Mouse (Mus musculus) midbrain, embryonic 15.5 days (tissue): ENCODE results near the gene Dync1i2. TPM values are rescaled to one million over a fixed set of nuclear protein-coding genes. Genes with fewer than 3 reads are reported as not detected.

Source experiments
- ATAC-seq: fragments of 200-750 bp; cut with Nextera tagmentation; replicated peaks from 2 replicates; pipeline ENCODE4 v1.8.0; 2017; ENCODE audit warnings: moderate TSS enrichment
- H3K27ac ChIP-seq: fragments of 300-500 bp; sonication (generic); 2 replicates; pipeline ENCODE4 v1.5.1; 2015; ENCODE audit warnings: mild to moderate bottlenecking, inconsistent platforms
- H3K27me3 ChIP-seq: fragments of 300-500 bp; sonication (generic); replicated peaks from 2 replicates; pipeline ENCODE4 v1.6.1; 2015; ENCODE audit warnings: inconsistent platforms
- H3K36me3 ChIP-seq: fragments of 300-500 bp; sonication (generic); replicated peaks from 2 replicates; pipeline ENCODE4 v1.6.1; 2015; ENCODE audit warnings: inconsistent platforms
- H3K4me1 ChIP-seq: fragments of 300-500 bp; sonication (generic); 2 replicates; pipeline ENCODE4 v1.6.1; 2015; ENCODE audit warnings: inconsistent platforms
- H3K4me2 ChIP-seq: fragments of 300-500 bp; sonication (generic); 2 replicates; pipeline ENCODE4 v1.6.1; 2015; ENCODE audit warnings: inconsistent platforms, mild to moderate bottlenecking, moderate library complexity
- H3K4me3 ChIP-seq: fragments of 300-500 bp; sonication (generic); 2 replicates; pipeline ENCODE4 v1.5.1; 2015; ENCODE audit warnings: mild to moderate bottlenecking, inconsistent platforms
- H3K9ac ChIP-seq: fragments of 300-500 bp; sonication (generic); 2 replicates; pipeline ENCODE4 v1.6.1; 2015; ENCODE audit warnings: mild to moderate bottlenecking, inconsistent platforms
- H3K9me3 ChIP-seq: fragments of 300-500 bp; sonication (generic); 2 replicates; pipeline ENCODE4 v1.6.1; 2016; ENCODE audit warnings: inconsistent platforms
- WGBS: fragments of 180-500 bp; shearing (Covaris S2); methylation state at CpG from one replicate; pipeline ENCODE4 v1.1.7; 2015; ENCODE audit warnings: mixed read lengths; 5-methylcytosine and 5-hydroxymethylcytosine counted together
- polyA plus RNA-seq: library from polyadenylated mRNA; unstranded; fragments of >200 nt; fragmentation: Nextera tagmentation; extraction: Ambion mirVana; gene quantifications from 2 replicates; pipeline ENCODE4 v1.2.1, GENCODE M21; 2015

Dync1i2 gene
- polyA plus RNA-seq, 1 experiment from 2014 or later: 181 TPM

DNA sequence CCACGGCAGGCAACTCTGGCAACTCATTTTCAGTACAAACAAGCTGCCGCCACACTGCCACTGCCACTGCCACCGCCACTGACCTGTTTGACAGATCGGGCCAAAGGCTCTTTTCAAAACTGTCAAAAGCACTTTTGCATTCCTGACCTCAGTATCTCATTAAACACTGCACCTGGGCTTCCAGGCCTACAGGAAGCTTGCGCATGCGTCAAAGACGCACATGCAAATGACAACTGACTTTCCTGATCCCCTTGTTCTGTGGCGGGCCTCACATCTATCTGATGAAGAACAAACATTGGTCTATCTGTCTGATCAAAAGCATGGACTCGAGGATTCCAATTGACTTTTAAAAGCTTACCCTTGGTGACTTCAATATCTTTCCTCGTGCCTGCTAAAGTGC lies 100.6 kb downstream of the Dync1i2 start:
- no peak for ATAC-seq

More for the DNA sequence above, 100.6 kb downstream of the Dync1i2 start:
- H3K4me2 ChIP-seq: no peak overlapping the region
- peaks cover 27% of the 10 kb centered on the region for H3K36me3 ChIP-seq
- H3K4me1 ChIP-seq: 0 out of 2 replicates have a peak, but pooled peaks cover 3% of the 10 kb centered on the region
- H3K27me3 ChIP-seq: no peaks in the 10 kb centered on the region
- WGBS: 61% methylated on average over 10 of the region's 10 CpGs
- no peaks in the 10 kb centered on the region for H3K9me3 ChIP-seq
- H3K27ac ChIP-seq: no peak overlapping the region
- no peak overlapping the region for H3K4me3 ChIP-seq
- no peak overlapping the region for H3K9ac ChIP-seq

Other genes with a start within 250 kb of the Dync1i2 start
- gene Dcaf17, start 156.4 kb upstream of the Dync1i2 start, polyA plus RNA-seq: 32.9 and 33.7 TPM in 2 replicates
- gene Mettl8, start 156.1 kb upstream of the Dync1i2 start, polyA plus RNA-seq: 11.4 and 11.9 TPM in 2 replicates
- gene Cybrd1, start 93.8 kb upstream of the Dync1i2 start, polyA plus RNA-seq: 2.1 and 2.9 TPM in 2 replicates
- gene Slc25a12, start 156.0 kb downstream of the Dync1i2 start, polyA plus RNA-seq: 101 and 109 TPM in 2 replicates
- gene Hat1, start 177.3 kb downstream of the Dync1i2 start, polyA plus RNA-seq: 42.2 and 45.7 TPM in 2 replicates
- 35.7 and 36.7 TPM in 2 replicates for gene Metap1d, start 241.6 kb downstream of the Dync1i2 start, polyA plus RNA-seq